Mouse (Mus musculus): ENCODE data around the gene Entpd2.

Entpd2 gene

GRCm38 (mm10) chr2:25395721-25396596 is at the start of gene Entpd2:
TSS of gene Entpd2 (plus strand) at chr2:25395874.
- peak; percentile 67 to 74 for DNase-seq

GRCm38 (mm10) chr2:25348162-25348561 is 47.5 kb upstream of the Entpd2 start:
- DNase-seq = no peak

GRCm38 (mm10) chr2:25349499-25349898 is 46.2 kb upstream of the Entpd2 start:
- DNase-seq = no peak

- no peak for DNase-seq
Measured at GRCm38 (mm10) chr2:25350701-25351100, 45.0 kb upstream of the Entpd2 start.

- DNase-seq = no peak
Measured at GRCm38 (mm10) chr2:25354211-25354610, 41.5 kb upstream of the Entpd2 start.

- DNase-seq = no peak
Measured at GRCm38 (mm10) chr2:25355419-25356066, 40.1 kb upstream of the Entpd2 start.

GRCm38 (mm10) chr2:25356208-25357079 is 39.2 kb upstream of the Entpd2 start, which contains the start of gene Dpp7:
TSS of gene Dpp7 (minus strand) at chr2:25356359.
- peak; percentile 90 to 91 for DNase-seq

GRCm38 (mm10) chr2:25359848-25360247 is 35.8 kb upstream of the Entpd2 start:
- DNase-seq = no peak

- DNase-seq = peak in 1 of 2 experiments; percentile 54
Measured at GRCm38 (mm10) chr2:25363478-25364178, 32.0 kb upstream of the Entpd2 start.

GRCm38 (mm10) chr2:25364313-25364712 is 31.4 kb upstream of the Entpd2 start:
- DNase-seq = peak in 1 of 2 experiments; percentile 34

- DNase-seq = peak in 1 of 2 experiments; percentile 44
Measured at GRCm38 (mm10) chr2:25364761-25365090, 30.9 kb upstream of the Entpd2 start.

GRCm38 (mm10) chr2:25365091-25365761 is 30.4 kb upstream of the Entpd2 start, which contains the start of gene Uap1l1:
TSS of gene Uap1l1 (minus strand) at chr2:25365682.
- DNase-seq = peak; percentile 91 to 94

GRCm38 (mm10) chr2:25369996-25370395 is 25.7 kb upstream of the Entpd2 start:
- no peak for DNase-seq

GRCm38 (mm10) chr2:25371764-25372643 is 23.7 kb upstream of the Entpd2 start, which contains the start of gene Sapcd2:
TSS of gene Sapcd2 (plus strand) at chr2:25372321.
- peak; percentile 90 to 95 for DNase-seq

GRCm38 (mm10) chr2:25372644-25373391 is 22.9 kb upstream of the Entpd2 start:
- no peak for DNase-seq

GRCm38 (mm10) chr2:25373431-25373830 is 22.2 kb upstream of the Entpd2 start:
- no peak for DNase-seq

- peak; percentile 66 to 76 for DNase-seq
Measured at GRCm38 (mm10) chr2:25376589-25376988, 19.1 kb upstream of the Entpd2 start.

- no peak for DNase-seq
Measured at GRCm38 (mm10) chr2:25384492-25384891, 11.2 kb upstream of the Entpd2 start.

GRCm38 (mm10) chr2:25391266-25391665 is 4.4 kb upstream of the Entpd2 start:
- DNase-seq = no peak
